Mouse (Mus musculus): ENCODE results near the gene Ctsf.

DNA sequence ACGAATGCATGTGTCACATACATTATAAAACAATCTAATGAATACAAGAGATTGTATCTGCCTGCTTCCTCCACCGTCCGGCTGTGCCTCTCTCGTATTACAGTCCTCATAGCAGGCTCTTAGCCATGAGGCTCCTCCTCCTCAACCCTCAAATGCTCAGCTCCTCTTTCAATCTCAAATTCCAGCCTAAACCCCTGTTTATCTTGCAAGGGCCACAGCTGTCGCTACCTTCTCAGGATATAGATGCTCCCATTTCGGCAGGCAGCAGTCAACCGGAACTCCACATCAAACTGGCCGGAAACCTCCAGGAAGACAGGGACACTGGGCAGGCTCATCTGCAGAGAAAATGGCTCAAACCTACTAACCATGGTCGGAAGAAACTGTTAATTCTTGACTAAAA lies 44.0 kb downstream of the Ctsf start:
- TF ChIP-seq POLR2A (IDR thresholded peaks at IDR 0.05; ENCODE audit: borderline replicate concordance, extremely low read depth, insufficient read depth, insufficient read length, poor library complexity, severe bottlenecking) (no peak), CTCF (IDR thresholded peaks at IDR 0.05; ENCODE audit: borderline replicate concordance, extremely low read depth, insufficient read depth, insufficient read length) (no peak)

Measured in brain, embryonic 14.5 days (tissue).